Mouse (Mus musculus) adrenal gland, postnatal 36 days (tissue): Measurements from ENCODE around the gene Rims1. TPM values are rescaled to one million over a fixed set of nuclear protein-coding genes. Genes with fewer than 3 reads are reported as not detected.

ENCODE experiments used
- DNase-seq, 2 experiments: peaks; one replicate each; pipeline ENCODE4 v3.0.0; 2021; ENCODE audit warnings: mixed read lengths in 1 of 2
- total RNA-seq, 2 experiments: library from RNA; stranded (reverse); gene quantifications; 2 replicates each; pipeline ENCODE4 v1.2.3; 2021

Gene Rims1
- total RNA-seq, 2 experiments from 2014 or later = 0.23 to 0.46 TPM

DNA sequence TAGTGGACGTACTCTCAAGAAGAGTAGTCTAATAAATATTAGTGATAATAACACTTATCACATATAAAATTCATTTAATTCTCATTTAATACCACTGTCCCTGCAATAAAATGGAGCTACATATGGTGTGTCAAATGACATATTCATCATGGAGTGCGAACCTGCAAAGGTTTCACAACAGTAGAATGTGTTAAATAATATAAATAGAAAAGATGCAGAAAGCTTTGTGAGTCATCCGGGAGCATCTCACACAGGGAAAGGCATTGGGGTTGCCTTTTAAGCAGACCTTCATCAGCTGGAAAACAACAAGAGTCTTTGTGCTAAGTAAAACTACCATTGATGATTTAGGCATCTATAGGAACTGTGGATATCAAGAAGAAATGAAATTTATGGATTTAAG is 220.2 kb downstream of the Rims1 start:
- DNase-seq = no peak

DNA sequence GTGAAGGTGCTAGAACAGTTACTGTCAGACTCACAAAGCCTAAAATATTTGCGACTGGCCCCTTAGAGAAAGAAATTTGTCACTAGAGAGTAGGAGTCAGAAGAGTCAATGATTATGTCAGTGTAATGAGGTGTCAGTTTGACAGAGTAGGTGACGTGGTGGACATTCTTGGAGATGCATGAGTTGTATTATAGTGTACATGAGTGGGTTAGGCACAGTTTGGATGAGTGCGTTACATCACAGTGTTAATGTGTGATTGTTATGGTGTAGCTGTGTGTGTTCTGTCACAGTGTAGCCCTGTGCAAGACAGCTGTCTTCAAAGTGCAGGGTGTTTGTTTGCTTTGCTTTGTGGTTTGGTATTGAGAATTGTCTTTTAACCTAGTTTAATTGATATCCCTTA is 226.3 kb downstream of the Rims1 start:
- DNase-seq = no peak

DNA sequence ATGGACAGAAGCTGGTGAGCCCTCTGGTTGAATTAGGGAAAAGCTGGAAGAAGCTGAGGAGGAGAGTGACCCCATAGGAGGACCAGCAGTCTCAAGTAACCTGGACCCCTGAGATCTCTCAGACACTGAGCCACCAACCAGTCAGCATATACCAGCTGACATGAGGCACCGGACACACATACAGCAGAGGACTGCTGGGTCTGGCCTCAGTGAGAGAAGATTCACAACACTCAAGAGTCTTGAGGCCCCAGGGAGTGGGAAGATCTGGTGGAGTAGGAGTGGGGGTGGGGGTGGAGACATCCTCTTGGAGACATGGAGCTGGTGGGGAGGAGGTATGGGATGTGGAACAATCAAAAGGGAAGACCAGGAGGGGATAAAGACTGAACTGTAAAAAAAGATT is 233.1 kb downstream of the Rims1 start:
- DNase-seq = no peak

DNA sequence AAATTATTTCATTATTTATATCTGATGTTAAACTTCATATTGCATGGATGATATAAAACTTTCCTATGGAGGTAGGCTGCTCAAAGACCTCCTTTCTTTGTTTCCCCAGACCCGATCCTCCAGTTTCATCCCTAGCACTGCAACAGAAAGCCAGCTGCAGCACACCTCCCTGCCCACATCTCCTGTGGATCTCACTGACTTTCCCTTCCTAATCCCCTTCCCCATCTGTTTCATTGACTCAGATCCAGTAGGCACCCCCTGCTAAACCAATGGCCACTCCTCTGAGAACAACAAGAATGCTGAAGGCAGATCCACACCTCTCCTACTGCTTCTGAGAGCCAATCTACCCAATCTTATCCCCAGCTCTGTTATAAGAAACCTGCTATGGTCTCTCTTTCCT is 259.5 kb downstream of the Rims1 start:
- DNase-seq = no peak

DNA sequence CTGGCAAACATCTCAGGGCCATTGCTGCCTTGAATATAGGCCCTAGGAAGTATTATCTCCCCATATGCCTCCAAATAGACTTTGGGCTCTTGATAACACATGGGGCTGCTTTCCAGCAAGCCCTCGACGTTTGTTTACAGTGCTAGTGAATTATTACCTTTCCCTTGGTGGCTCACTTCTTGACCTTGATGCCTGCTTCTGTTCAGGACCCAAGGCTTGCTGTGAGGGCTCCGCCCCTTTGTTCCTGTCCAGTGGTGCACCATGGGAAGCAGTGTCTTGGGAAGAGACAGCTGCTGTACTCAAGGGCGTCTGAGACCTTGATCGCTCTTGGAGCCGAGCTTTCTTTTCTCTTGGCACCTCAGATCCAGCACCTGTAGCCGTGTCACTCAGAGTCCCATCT is 267.7 kb downstream of the Rims1 start:
- no peak for DNase-seq

DNA sequence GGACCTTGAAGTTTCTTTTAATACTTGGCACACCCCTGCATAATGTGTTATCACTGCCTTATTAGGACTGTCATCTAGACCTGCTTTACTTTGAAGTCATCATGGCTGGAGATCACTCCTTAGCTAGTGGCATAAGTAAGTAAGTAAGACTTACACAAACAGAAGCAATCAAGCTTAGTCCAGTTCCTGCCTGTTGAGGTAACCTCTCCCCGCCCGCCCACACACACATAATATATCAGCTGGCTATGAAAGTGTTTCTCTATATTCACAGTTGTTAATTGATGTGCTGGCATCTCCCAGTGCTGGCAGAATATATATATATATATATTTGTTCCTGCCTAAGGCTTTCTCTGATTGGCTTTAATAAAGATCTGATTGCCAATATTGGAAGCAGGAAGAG is 269.0 kb downstream of the Rims1 start:
- DNase-seq = no peak

DNA sequence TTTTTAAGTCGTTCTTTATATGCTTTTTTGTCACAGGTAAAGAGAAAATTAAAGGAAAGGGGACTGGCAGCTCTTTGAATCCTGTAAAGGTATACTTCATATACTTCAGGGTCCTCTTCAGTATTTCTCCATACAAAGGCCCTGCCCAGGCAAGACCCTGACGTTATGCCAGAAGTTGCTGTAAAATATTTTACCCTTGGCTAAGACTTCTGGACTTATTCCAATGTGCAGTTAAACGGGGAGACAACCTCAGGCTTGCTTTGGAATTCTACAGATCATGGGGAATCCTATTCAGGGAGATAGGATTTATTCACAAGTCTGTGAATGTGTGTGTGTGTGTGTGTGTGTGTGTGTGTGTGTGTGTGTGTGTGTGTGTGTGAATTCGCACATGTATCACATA is 270.7 kb downstream of the Rims1 start:
- no peak for DNase-seq

DNA sequence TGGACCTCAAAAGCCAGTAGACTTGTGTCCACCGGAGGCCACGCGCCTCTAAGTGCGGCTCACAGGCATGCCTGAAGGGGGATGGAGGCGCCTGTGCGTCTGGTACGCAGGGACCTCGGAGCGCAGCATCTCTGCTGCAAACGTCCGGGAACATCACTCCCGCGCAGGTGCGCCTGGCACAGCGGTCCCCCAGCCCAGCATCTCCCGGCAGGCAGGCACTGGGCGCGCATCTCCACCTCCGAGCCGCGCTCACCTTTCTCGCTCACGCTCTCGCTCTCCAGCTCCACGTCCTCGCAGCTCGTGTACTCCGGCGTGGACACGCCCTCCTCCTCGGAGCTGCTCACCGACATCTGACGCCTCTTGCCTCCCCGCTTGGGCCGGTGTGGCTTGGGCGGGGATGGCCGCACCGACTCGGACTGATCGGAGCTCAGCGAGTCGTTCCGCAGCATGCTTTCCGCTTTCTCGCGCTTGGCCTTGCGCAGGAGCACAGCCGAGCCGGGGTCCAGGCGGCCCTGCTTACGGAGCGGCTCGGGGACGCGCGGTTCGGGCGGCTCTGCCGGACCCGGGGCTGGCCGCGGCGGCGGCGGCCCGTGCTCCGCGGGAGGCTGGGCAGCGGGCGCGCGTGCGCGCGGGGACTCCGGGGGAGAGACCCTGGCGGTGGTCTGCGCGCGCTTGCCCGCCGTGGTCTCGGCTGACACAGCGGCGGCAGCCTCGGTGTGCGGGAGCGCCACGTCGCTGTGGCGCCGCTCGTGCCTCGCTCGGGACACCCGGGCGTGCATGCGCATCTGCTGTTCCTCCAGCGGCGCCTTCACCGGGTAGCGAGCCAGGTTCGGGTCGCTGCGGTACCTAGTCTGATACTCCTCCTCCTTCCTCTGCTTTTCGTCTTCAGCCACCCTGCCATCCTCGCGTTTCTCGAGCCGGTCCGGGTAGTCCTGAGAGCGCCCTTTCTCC is 272.4 kb downstream of the Rims1 start:
- DNase-seq = peak; percentile 0

DNA sequence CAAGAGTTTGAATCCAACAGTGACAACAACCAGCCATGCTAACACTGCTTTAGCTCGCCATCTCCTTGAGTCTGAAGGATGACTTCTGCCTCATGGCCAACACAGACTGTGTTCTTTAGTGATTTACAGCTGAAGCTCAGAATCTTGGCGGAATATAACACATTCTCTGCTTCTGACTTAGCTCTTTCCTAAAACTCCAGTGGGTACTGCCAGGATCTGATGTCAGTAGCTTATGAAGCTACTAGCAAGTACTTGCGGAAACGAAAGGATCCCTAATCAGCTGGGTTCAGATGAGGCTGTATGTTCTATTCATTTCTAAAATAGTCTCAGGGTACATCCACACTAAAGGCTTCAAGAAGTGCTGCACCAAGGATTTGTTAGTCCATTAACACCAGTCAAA is 290.7 kb downstream of the Rims1 start:
- no peak for DNase-seq

DNA sequence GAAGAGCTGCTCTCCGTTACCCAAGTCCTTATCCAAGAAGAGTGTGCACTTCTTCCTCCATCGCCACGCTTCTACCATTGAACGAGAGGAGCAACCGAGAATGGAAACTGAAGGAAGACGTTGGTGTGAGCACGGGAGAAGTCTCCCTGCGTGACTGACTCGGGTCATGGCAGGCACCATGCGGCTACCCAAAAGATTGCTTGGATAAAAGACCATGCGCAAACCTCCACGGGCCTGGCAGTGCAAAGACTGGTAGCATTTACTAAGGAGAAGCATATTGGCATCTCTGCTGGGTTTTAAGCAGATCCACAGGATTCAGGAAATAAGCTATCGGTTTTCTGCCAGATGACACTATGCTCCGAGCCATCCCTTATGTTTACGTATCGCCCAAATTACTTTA is 293.4 kb downstream of the Rims1 start:
- DNase-seq = no peak

DNA sequence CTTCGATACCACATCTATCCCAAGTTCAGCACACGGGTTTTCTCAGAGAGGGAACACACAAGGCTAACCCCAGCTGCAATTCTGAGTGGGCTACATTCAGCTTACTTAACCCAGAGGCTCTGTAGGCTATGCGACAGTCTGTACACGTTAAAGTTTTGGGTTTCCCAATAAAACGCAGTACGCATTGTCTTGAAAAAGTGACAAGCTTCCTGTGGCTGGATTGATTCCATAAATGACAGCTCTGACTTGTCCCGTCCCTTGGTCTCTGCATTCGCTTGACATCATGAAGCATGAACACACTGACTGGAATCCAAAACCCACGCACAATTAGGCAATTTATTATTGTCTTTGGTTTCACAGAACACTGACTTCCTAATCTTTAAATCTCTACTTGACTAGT is 294.2 kb downstream of the Rims1 start:
- no peak for DNase-seq

DNA sequence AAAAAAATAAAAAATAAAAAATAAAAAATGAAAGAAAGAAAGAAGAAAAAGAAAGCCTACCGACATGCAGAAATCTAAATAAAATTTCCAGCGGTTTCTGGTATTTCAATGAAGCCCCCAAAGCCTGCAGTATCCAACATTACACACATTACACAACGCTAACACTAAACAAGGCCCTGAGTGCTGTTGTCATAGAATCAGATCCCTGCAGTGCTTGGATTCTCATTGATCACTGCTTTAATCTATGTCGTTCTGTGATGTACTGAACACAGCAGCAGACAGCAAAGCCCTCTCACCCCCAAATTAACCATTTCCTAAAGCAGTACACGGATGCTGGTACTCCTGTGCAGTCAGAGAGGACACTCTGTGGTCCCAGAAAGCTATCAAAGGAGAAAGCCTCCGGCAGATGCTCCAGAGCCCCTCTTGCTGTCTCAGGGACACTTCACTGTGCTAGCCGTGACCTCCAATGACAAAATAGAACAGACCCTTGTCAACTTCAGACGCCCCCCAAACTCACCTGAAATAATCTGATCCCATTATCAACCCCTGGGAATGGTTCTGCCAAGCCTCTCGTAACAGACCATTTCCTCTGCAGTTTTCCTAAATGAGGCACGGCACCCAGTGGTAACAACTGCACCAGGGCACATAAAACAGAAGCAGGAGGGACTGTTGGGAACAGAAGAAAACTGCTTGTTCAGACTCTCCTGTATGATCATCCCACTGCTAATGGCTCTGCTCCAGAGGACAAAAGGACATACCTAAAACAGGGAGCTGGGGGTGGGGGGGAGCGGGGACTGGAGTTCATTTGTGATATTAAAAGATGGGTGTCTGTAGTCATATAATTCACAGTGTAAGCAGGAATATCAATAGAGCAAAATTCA is 296.8 kb downstream of the Rims1 start:
- DNase-seq = no peak

DNA sequence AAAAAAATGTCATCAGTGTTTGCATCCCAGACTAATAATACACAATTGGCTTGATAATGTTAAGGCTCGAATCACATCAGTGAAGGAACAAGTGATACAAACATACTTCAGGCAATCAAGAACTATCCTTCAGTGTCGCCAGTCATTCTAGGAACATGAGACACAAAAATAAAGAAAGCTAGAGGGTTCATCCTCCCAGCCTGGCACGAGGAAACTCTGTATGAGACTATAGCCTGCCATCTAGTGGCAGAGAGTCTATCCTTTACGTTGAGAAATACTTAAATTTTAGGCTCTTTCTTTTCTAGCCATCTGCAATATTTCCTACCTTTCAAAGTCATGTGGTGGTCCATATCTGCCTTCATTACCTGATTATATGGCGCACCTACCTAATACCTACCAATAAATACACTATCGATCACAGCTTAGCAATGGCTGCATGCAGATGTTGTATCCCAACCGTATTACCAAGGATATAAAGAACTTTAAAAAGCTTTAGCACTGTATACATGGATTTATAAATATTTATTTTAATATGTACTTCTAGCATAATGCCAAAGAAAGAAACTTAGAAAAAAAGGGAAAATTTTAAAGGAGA is 318.4 kb downstream of the Rims1 start:
- no peak for DNase-seq

DNA sequence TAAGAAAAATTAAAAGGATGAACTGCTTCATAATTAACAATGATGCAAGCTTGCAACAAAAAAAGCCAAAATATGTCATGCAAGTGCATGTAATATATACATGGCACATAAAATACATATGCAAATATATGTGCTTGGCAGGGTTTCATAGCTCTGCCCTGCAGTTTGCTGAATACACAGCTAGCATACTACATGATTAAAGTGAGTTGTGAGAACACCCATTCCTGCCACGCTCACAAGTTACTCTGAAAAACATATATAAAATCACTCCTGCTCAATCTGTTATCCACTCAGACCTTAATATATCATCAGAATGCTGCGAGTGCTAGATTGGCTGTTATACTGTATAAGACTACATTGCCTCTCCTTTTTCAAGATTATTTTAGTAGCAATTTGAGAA is 329.6 kb downstream of the Rims1 start:
- DNase-seq = no peak

DNA sequence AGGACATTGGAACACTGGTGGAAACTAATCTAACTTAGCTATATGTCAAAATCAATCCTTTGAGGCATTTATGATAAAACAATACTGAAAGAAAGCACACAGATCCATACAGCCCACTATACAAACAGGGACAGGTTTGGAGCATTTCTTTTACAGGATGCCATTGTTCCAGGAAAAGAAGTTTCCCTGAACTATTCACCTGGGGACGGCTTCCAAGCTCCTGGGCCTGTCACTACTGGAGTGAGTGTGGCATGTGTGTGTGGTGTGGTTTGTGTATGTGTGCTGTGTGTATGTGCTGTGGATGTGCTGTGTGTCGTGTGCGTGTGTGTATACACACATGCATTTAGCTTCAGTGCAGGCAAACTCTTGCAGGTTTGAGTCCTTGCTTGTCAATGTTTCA is 338.8 kb downstream of the Rims1 start:
- DNase-seq = no peak

DNA sequence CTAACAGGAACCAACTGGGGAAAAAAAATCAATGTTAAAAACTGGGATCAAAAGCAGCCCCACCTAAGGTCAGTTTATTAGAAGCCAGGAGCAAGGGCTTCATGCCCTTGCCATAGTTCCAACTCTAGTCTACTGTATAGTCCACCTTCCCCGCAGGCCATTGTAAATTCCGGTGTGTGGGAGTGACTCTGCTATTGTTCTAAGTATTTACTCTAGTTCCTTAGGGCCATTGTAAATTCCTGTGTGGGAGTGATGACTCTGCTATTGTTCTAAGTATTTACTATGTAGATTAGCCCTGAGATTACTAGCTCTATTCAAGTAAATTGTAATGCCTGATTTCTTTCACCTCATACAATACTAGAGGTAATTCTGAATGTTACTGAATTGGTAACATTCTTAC is 339.2 kb downstream of the Rims1 start:
- no peak for DNase-seq

DNA sequence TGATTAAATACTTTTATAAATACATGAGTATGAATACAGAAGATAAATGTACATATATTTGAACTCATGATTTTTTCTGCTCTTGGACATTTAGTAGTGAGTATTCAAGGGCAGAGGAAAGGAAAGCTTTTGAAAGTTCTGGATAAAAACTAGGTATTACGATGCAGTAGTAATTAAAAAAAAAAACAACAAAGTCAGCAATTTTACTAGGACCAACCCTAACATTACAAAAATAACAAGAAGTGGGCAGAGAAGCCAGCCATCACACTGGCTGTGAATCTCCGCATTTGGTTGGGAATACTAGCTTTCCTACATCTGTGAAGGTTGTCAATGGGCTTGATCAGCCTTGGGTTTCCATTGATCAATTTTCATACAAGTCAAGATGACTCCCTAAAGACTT is 381.8 kb downstream of the Rims1 start:
- DNase-seq = no peak

DNA sequence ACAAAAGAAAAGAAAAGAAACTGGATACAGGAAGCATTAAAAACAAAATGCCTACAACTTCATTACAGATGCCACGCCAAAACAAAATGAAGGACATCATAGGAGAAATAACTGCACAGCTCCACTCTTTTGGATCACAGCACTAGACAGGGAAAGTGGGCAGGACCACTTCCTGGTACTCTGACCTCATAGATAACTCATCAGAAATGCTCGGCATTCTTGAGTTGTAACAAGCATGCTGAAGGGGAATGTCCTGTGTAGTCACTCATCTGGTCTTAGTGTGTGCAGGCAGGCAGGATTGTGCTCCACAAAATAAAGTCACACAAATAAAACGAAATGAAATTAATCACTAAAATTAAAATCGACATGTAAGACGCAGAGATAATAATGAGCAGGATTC is 383.7 kb downstream of the Rims1 start:
- no peak for DNase-seq

DNA sequence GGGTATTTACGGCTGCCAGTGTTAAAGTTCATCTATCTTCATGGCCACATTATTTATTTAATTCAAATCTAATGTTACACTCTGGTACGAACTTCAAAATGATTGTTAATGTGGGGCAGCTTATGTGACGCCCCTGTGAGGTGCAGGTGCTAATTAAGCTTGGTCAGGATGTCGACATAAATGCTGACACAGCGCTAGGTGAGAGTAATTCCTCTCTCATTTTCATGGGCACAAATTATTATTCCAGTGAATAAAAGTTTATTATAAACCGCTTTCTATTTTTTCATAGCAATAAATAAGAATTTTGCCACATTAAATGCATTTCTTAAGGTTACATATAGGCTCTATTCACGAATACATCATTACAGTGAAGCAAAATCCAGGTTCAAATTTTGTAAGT is 395.6 kb downstream of the Rims1 start:
- DNase-seq = no peak

DNA sequence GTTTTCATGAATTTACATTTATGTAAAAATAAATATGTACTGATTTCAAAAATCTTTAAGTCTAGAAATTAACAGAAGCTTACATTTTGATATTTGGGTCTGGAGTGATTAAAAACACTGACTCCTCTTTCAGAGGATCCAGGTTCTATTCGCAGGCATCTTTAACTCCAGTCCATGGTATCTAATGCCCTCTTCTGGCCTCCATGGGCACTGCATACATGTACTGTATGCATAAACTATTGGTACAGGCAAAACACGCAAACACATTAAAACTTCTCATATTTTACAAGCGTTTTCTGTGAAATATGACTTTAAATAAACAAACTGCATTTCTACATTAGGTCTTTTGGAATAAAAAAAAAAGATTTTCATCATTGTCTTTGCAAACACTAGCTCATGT is 419.4 kb downstream of the Rims1 start:
- peak in 1 of 2 experiments; percentile 2 for DNase-seq

DNA sequence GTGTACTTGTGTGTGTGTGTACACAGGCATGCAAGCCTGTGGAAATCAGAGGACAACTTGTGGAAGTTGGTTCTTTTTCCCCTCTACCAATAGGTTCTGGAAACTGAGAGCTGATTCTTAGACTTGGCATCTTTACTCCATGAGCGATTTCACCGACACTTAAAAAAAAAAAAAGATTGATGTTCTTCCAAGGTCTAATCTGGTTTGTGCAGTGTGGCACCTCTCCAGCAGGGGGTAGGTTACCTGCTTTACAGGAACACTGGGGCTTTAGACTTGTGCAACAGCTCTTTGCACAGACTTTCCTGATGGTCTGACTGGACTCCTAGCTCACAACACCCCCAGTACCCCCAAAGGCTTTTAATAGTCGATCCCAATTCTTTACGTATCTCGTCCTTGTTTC is 428.1 kb downstream of the Rims1 start:
- no peak for DNase-seq

DNA sequence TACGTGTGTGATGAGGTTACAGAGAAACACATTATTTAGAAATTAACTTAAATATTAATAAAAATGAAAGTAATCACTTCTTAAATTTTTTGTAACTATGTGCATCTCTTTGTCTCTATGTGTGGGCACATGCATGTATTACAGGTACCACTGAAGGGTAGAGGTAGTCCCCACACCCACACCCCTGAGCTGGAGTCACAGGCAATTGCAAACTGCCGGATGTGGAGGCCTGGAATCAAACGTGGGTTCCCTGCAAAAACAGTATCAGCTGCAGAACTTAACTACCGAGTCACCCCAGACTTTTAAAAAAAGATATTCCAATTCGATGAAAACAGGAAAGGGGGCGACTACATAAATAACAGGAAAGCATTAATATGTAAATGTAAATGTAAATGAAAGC is 428.7 kb downstream of the Rims1 start:
- DNase-seq = no peak

DNA sequence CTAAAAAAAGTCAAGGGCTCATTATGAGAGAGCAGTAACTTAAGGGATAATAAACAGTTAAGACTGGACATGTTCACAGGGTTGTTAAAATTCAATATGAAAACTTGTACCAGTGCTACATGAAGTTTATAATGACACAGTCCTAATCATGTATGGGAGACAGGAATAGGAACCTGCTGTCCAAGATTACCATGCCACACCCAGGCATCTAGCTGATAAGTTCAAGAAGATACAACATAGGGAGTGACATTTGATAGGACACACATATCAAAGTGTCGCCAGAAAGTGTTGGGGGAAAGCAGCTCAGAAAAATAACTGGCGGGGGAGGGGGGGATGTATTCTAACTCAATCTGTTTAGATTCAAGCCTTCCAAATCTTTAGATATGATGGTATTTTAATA is 449.6 kb downstream of the Rims1 start:
- no peak for DNase-seq
